Mouse (Mus musculus): ENCODE measurements around the gene Minar1.

Minar1 gene

GRCm38 (mm10) chr9:89623006-89623760, at the start of gene Minar1:
Minar1 (minus strand) TSS chr9:89623125.
- in situ Hi-C loops (cut with MboI; ENCODE audit: low sequenced_read_pairs): no loop called here

DNA sequence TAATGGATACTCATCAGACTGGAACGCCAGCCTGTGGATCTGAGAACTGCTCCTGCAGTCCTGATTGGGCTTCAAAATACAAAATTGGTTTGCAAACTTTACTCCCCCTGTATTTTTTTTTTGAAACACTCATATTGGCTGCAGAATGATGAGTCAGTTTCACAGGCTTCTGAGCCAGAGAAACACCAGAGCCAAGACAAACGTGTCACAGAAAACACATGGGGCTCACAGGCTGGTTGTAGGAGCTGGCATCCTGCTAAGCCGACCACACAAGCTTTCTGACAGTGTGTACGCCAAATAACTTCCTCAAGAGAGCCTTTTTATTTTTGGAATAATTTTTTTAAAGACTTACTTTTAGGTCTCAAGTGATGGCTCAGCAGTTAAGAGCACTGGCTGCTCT, 47.0 kb upstream of the Minar1 start:
- in situ Hi-C loops (cut with MboI; ENCODE audit: low sequenced_read_pairs): no loop called here

- in situ Hi-C loops (cut with MboI; ENCODE audit: low sequenced_read_pairs): no loop called here
These were observed 44.5 kb upstream of the Minar1 start for GRCm38 (mm10) chr9:89667306-89667942.

DNA sequence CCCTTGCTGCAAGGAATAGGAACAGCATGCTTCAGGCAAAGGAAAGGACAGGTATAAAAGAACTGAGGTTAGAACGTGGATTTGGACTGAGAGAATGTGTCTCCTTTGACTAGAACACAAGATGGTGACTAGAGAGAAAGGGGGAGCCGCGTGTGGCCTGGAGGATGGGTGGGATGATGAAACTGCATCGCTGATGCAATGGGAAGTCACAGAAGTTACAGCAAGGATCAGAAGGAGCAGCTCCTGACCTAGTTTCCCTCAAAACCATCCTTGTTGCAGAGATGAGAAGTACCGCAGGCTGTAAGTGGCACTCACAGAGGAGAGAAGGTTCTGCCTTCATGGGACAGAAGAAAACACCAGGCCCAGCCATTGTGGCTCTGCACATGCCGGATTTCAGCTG, 28.0 kb upstream of the Minar1 start:
- in situ Hi-C loops (cut with MboI; ENCODE audit: low sequenced_read_pairs): no loop called here

- in situ Hi-C loops (cut with MboI; ENCODE audit: low sequenced_read_pairs): no loop called here
These were observed 14.5 kb upstream of the Minar1 start for GRCm38 (mm10) chr9:89637453-89637852.

GRCm38 (mm10) chr9:89622296-89623005, 474 bp downstream of the Minar1 start:
- in situ Hi-C loops (cut with MboI; ENCODE audit: low sequenced_read_pairs): no loop called here

DNA sequence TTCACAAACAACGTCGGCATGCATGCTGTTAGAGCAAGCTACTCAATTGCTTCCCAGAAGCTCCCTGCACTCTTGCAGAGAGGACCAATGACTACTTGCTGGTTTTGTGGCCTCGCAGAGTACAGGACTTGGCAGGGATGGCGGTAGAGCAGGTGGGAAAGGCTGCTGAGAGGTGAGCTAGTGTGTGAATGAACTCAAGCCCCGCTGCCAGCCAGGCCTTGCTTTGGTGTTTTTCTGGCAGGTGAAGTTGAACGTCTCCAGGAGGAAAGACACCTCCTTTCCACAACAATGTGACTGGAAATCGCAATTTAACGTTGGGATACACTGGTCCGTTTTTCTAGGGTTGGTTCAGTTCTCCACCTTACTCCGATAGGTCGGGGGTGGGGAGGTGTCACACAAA, 1.2 kb downstream of the Minar1 start:
- in situ Hi-C loops (cut with MboI; ENCODE audit: low sequenced_read_pairs): no loop called here

DNA sequence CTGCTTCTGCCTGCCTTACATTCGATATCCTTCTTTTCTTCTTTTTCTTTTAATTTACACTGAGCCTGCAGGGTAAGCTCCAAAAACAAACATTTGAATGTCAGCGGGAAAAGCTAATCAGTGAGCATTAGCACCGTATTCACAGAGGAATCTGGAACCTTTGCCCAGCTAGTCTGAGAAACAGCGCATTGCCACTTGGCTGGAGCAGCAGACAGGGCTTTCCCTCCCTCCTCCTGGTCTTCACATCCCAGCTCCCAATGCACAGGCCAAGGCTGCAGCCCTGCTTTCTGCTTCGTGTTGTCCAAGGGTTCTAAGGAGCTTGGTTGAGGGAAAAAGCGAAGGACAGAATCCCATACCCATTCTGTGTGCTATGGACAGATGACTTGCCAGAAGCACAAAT, 2.6 kb downstream of the Minar1 start:
- in situ Hi-C loops (cut with MboI; ENCODE audit: low sequenced_read_pairs): no loop called here

DNA sequence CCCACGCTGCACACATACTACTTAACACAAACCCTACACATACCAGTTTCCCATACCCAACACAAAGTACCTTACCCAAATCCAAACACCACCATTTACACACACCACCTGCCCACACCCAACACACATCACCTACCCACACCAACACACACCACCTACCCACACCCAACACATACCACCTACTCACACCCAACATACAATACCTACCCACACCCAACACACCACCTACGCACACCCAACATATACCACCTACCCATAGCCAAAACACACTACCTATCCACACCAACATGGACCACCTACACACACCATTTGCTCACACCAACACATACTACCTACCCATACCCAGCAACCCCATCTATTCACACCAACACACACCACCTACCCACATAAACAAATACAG, 6.0 kb downstream of the Minar1 start:
- in situ Hi-C loops (cut with MboI; ENCODE audit: low sequenced_read_pairs): no loop called here

DNA sequence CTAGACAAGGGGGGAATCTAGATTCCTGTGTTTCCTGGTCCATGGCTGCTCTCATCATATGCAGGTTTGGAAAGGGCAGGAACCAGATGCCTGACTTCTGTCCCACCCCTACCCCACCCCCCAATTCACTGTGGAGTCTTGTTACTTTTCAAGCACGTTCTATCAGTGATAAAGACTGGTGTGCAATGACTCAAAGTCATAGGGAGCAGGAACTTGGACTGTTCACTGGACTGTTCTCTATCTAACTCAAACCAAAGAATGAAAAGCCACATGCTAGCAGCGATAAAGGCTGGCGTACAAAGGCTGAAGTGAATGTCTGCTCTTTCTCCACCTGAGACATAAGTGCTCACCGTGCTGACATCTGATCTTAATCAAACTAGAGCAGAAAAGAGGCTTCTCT, 12.3 kb downstream of the Minar1 start:
- in situ Hi-C loops (cut with MboI; ENCODE audit: low sequenced_read_pairs): no loop called here

DNA sequence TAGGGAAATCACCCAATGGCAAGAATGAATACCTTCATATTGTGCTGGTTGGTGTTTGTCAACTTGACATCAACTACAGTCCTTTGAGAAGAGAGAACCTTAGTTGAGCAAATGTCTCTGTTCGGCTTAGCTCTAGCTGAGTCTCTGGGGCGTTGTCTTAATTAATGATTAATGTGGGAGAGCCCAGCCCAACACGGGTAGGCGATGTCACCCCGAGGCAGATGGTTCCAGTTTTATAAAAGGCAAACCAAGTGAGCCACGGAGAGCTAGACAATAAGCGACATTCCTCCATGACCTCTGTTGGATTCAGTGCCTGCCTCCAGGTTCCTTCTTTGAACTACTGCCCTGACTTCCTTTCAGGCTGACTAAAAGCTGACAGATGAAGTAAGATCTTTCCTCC, 15.6 kb downstream of the Minar1 start:
- in situ Hi-C loops (cut with MboI; ENCODE audit: low sequenced_read_pairs): no loop called here

DNA sequence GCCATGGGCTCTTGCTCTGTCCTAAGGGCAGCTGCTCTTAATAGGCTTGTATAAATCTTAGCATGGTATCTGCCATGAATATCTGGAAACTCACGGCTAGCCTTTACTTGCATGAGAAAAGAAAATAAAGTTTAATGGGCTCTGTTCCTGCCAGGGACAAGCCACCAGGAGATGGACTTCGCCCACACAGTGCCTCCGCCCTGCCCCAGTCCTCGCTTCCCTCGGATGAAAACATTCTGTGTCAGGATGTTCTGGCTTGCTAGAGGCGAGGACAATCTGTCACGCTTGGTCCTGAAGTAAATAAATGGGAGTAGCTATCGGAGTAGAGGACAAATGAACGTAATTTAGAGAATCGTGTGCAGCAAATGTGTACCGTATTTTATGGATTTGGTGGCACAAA, 16.7 kb downstream of the Minar1 start:
- in situ Hi-C loops (cut with MboI; ENCODE audit: low sequenced_read_pairs): no loop called here

GRCm38 (mm10) chr9:89601891-89602290, 21.0 kb downstream of the Minar1 start:
- in situ Hi-C loops (cut with MboI; ENCODE audit: low sequenced_read_pairs): no loop called here

- in situ Hi-C loops (cut with MboI; ENCODE audit: low sequenced_read_pairs): no loop called here
These were observed 22.2 kb downstream of the Minar1 start for GRCm38 (mm10) chr9:89600677-89601076.

DNA sequence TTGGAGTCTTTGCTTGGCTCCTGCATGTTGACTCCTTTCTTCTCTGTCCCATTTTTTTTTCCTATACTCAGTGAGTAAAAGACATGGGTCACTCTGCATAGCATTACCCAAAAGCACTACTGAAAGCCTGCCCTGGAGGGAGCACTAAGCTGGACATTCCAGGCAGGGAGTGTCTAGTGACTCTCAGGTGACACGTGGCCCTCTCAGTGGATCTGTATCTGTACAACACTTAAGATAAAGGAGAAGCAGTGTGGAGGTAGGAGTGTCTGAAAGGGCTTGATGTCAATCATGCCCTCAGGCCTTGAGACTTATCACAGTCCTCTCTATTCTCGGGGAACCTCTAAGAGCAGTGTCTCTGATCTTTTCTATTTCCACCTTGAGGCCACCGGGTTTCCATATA, 25.9 kb downstream of the Minar1 start:
- in situ Hi-C loops (cut with MboI; ENCODE audit: low sequenced_read_pairs): no loop called here

GRCm38 (mm10) chr9:89596392-89596791, 26.5 kb downstream of the Minar1 start:
- in situ Hi-C loops (cut with MboI; ENCODE audit: low sequenced_read_pairs): no loop called here

- in situ Hi-C loops (cut with MboI; ENCODE audit: low sequenced_read_pairs): no loop called here
These were observed 30.5 kb downstream of the Minar1 start for GRCm38 (mm10) chr9:89592391-89592790.

- in situ Hi-C loops (cut with MboI; ENCODE audit: low sequenced_read_pairs): no loop called here
These were observed 44.5 kb downstream of the Minar1 start for GRCm38 (mm10) chr9:89578422-89578821.

DNA sequence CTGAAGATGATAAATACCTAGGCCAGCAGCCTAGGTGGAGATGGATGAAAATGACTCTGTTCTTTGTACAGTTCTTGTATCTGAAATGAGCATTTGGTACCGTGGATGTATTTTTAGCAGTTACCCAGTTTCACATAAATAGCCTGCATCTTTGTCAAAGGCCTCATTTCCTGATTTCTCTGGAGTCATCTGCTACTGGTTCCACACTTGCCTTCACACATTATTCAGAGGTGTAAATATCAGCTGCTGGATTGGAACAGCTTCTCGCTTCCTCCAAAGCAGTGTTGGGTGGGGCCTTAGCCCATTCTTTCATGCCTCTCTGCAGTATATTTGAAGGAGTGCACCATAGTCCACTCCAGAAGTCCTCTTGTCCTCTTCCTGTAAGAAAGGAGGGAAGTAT, 70.3 kb downstream of the Minar1 start:
- in situ Hi-C loops (cut with MboI; ENCODE audit: low sequenced_read_pairs): no loop called here
